Mouse (Mus musculus) frontal cortex, postnatal 25 days (tissue): ENCODE measurements at regions not wholly inside any gene's neighbourhood (a gene's known extent, or its start where the extent isn't known, plus 50 kb on each side); places are given as distances from the start of the nearest gene placed in this dataset.

ENCODE experiments used
- DNase-seq, 2 experiments: peaks; one replicate each; pipeline ENCODE4 v3.0.0; 2022; ENCODE audit warnings: low spot score in 2 of 2

DNA sequence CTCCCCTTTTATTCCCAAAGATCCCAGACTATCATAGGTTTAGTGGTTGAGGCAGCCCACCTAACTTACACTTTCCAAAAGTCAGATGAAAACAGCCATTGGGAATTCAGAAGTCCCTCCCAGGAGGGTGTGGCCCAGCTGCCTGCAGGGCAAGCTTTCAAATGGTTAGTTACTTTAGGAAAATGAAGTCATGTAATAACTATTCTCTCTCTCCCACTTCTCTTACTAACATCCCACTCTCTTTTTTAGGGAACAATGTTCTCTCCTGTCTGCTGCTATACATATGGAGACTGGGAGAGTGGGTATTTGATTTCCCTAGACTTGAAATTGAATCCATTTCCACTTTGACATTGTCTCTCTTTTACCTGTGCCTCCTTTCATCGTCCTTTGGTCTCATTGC, 55.0 kb downstream of the Zfp648 start:
- DNase-seq, result no peak

DNA sequence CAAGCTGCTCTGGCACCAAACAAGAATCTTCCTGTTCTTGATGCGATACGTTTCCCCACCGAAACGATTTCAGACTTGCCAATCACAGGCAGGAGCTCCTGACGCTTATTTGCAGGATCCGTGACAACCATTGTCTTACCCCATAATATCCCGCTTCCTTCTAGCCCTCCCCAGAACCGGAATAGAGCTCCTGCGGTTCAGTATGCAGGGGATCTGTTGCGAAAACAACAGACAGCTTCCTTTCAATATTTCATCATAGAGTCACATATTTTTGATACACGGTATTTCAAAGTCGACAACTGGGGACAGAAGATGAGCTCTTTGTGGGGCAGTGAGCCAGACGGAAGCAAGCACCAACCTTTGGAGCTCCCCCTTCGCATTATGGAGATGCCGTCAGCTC, 55.8 kb downstream of the Zfp648 start:
- DNase-seq, result peak in 1 of 2 experiments; percentile 10

DNA sequence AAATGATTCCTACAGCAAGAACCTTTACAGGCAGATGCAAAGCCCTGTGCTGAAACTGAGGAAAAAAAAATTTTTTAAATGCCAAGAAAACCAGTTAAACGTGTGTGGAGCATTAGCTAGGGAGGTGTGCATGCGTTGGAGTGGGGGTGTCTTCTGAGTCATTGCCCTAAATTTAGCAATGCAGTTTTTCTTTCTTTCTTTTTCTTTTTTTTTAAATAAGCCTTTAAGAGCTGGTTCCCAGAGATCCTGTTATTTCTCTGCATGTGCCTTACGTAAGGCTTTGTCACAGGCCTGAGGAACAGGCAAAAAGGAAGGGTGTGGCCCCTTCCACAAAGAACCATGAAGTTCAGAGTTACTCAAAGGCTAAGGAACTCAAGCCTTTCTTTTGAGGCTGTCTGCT, 57.5 kb downstream of the Zfp648 start:
- no peak for DNase-seq

DNA sequence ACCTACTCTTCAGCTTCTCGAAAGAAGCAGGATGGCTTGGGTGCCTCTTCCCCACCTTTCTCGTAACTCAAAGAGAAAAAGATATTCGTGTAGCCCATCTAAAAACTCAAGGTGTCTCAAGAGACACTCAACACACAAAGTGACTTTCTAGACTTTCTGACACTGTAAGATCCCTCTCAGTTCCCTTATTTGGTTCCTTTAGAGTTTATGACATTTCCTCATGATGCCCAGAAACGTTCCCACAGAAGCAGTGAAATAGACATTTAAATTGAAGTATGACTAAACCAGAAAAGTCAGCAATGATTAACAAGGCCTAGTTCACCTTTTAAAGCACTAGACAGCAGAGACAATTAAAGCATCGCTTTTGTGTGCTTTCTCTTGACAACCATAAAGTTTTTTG, 59.4 kb downstream of the Zfp648 start:
- DNase-seq, result no peak

GRCm38 (mm10) chr1:154281438-154281837, 80.5 kb downstream of the Zfp648 start:
- DNase-seq, result peak; percentile 47 to 63

DNA sequence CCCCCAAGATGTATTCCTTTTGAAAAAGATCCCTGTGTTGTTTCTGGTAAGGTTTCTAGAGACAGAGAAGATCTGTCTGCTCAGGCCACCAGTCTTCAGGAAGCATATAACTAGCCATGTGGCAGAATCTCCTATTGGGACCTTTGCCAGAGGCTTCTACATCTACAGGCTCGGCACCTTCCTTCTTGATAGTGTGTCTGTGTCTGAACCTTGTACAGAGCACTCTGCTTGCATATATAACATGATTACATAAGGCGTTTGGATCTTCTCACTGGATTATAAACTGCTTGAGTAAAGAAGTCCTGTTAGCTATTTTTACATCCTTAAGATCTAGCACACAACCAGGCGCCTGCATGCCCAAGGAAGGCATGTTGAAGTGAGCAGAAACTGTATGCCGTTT, 85.1 kb downstream of the Zfp648 start:
- DNase-seq, result no peak

DNA sequence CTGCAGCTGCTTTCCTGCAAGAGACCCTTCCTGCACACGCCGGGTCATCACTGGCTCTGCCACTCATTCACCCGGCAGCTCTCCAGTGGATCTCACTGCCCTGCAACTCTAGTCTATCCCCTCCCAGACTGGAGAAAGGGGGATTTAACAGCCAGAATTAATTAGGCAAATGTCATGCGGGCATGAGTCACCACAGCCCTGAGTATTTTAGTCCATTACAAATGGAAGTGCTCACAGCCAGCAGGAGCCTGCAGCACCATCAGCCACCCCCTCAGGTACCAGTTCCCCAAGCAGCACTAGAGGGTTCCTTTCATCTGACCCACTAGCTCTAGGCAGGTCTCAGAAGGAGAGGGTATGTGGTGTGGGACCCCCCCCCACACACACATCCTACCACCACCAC, 91.7 kb downstream of the Zfp648 start:
- no peak for DNase-seq

GRCm38 (mm10) chr1:154296080-154296479, 95.1 kb downstream of the Zfp648 start:
- no peak for DNase-seq

GRCm38 (mm10) chr1:154299866-154300265, 98.9 kb downstream of the Zfp648 start:
- no peak for DNase-seq

DNA sequence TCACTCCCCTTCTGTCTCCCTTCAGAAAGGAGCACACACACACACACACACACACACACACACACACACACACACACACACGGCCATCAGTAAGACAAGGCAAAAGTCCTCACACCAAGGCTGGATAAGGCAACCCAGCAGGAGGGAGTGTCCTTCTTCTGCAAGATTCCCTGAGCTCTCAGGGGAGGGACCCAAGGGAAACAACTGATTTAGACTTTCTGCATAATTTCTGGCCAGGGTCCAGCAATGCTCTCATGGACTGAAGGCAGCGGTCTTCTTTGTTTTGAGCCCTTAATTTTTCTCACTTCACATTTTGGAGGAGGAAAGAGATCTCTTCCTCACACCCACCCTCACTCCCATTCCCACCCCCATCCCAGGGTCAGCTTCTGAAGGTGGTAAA, 108.7 kb downstream of the Zfp648 start:
- DNase-seq, result no peak
